Mouse (Mus musculus) myocyte (in vitro differentiated cells): ENCODE data around the gene Slc34a1.

Source experiments
- CEBPB ChIP-seq: IDR thresholded peaks from 2 replicates; pipeline ENCODE4 v1.6.1; 2011; ENCODE audit warnings: mild to moderate bottlenecking, moderate library complexity; ENCODE audit not compliant: poor library complexity, insufficient read depth, severe bottlenecking
- MAX ChIP-seq: IDR thresholded peaks from one replicate; pipeline ENCODE4 v1.6.1; 2011; ENCODE audit warnings: low read depth, mild to moderate bottlenecking, control low read depth
- MYOG ChIP-seq, 3 experiments: IDR thresholded peaks; one replicate each; pipeline ENCODE4 v1.6.1; 2011; ENCODE audit warnings: control low read depth in 2 of 3, low read depth in 2 of 3, mild to moderate bottlenecking in 2 of 3; ENCODE audit not compliant: insufficient read length in 2 of 3, control insufficient read depth in 1 of 3, insufficient read depth in 1 of 3
- POLR2A ChIP-seq: IDR thresholded peaks from one replicate; pipeline ENCODE4 v1.6.1; 2011; ENCODE audit warnings: low read depth, mild to moderate bottlenecking, control low read depth, moderate library complexity; ENCODE audit not compliant: insufficient read length
- TCF12 ChIP-seq: IDR thresholded peaks from one replicate; pipeline ENCODE4 v1.6.1; 2011; ENCODE audit warnings: mild to moderate bottlenecking, control low read depth; ENCODE audit not compliant: poor library complexity, insufficient read depth, severe bottlenecking
- TCF3 ChIP-seq: IDR thresholded peaks from one replicate; pipeline ENCODE4 v1.6.1; 2011; ENCODE audit warnings: low read depth, control low read depth; ENCODE audit not compliant: insufficient read length

DNA sequence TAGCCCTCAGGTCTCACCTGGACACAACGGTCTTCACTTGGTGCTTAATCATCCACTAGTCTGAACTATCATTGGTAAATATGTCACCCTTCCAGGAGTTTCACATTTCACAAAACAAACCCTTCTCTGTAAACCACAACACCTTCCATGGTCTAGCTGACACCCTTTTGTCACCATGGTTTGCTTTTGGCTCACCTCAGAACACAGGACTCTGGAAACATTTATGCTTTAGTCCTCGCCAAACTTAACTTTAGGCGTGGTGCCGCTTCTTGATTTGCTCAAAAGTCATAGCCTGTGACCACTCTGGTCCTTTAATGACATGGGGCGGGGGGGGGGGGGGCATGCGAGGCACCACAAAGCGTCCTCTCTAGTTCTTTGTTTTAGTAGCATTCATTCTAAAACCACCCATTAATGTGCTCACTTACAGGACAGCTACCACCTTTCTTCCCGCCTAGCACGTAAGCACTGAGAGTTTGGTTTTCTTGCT lies 45.9 kb downstream of the Slc34a1 start:
- TF ChIP-seq MAX, result no peak
- TF ChIP-seq CEBPB, result no peak
- TF ChIP-seq POLR2A, result no peak
- no peak for TF ChIP-seq TCF12
- no peak for TF ChIP-seq MYOG (IDR thresholded peaks at IDR 0.05; ENCODE audit: control insufficient read depth in 1 of 3, insufficient read depth in 1 of 3, insufficient read length in 2 of 3, low read depth in 2 of 3)
- no peak for TF ChIP-seq TCF3
